Mouse (Mus musculus) c-Kit-positive CD71-positive TER-119-negative erythroid progenitor cells, embryonic 14.5 days (primary cell): ENCODE results near the gene Gm10340.
"Not testable (repeated sequence)": the region's sequence is repeated elsewhere in the genome, so short reads cannot be mapped to it uniquely, and the experiment has no call there.

ENCODE experiments used
- DNase-seq: peaks from one replicate; pipeline ENCODE4 v3.0.0-alpha.2; 2013; ENCODE audit warnings: low read depth

The Gm10340 gene

GRCm38 (mm10) chr14:3133697-3134096, at the start of gene Gm10340:
Gene Gm10340, plus strand, starts transcription at chr14:3133997.
- DNase-seq = not testable (repeated sequence)

GRCm38 (mm10) chr14:3116051-3116450, 17.7 kb upstream of the Gm10340 start:
- not testable (repeated sequence) for DNase-seq

- DNase-seq = not testable (repeated sequence)
Measured at GRCm38 (mm10) chr14:3187955-3188354, 54.2 kb downstream of the Gm10340 start, which contains the start of gene Gm5795. Gene Gm5795, plus strand, starts transcription at chr14:3188255.
